Mouse (Mus musculus) lung, postnatal 0 days (tissue): Measurements from ENCODE around the gene Gm37240.

ENCODE experiments used
- CTCF ChIP-seq: IDR thresholded peaks from 2 replicates; pipeline ENCODE4 v1.5.1; 2016; ENCODE audit warnings: antibody characterized with exemption, mild to moderate bottlenecking
- EP300 ChIP-seq: IDR thresholded peaks from 2 replicates; pipeline ENCODE4 v1.6.1; 2016; ENCODE audit warnings: antibody characterized with exemption, mild to moderate bottlenecking, control low read depth

- TF ChIP-seq CTCF (no peak), EP300 (no peak)
Measured at GRCm38 (mm10) chr3:85641751-85642150, 245.6 kb downstream of the Gm37240 start.
